ENCODE assay signal across 17 mouse cellular contexts in the genomic region with DNA sequence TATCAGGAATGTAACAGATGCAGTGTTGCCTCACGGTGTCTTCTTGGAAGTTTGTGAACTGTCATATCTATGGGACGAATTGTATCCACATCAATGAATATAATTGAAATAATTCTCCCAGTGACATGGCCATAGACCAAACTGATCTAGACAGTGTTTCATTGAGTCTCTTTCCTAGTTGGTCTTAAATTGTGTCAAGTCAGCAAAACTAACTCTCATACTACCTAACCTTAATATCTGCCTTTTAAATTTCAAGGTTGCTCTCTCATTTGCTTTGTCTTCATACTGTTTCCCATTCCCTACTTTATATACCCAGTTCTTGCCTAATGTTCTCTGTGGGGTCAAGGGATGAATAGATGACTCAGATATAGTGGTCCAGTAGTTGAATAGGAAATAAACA.
"Had no signal": no experiment of that assay in that cellular context is flagged by ENCODE, and none has a peak within 500 bp of the region (broad histone marks: within the 10 kb centered on the region; RNA-seq: fewer than 3 reads in every experiment).

No protein-coding gene starts in this region.

- H3K9ac ChIP-seq: neural tube, embryonic 12.5 days; neural tube, embryonic 13.5 days; neural tube, embryonic 15.5 days; stomach, embryonic 15.5 days had no signal

- H3K4me2 ChIP-seq: neural tube, embryonic 12.5 days; neural tube, embryonic 13.5 days; neural tube, embryonic 15.5 days; stomach, embryonic 15.5 days had no signal

- H3K4me1 ChIP-seq: neural tube, embryonic 12.5 days; neural tube, embryonic 13.5 days; neural tube, embryonic 15.5 days; stomach, embryonic 15.5 days had no signal

- H3K36me3 ChIP-seq: neural tube, embryonic 12.5 days; neural tube, embryonic 13.5 days; neural tube, embryonic 15.5 days; stomach, embryonic 15.5 days had no signal

- H3K27ac ChIP-seq: neural tube, embryonic 12.5 days; neural tube, embryonic 13.5 days; neural tube, embryonic 15.5 days; stomach, embryonic 15.5 days; stomach, postnatal 0 days had no signal

- H3K27me3 ChIP-seq: neural tube, embryonic 12.5 days; neural tube, embryonic 13.5 days; neural tube, embryonic 15.5 days; stomach, embryonic 15.5 days had no signal

- H3K4me3 ChIP-seq: neural tube, embryonic 12.5 days; neural tube, embryonic 13.5 days; neural tube, embryonic 15.5 days; stomach, embryonic 15.5 days had no signal

- DNase-seq: retina, postnatal 1 day; right cerebral cortex, adult 18-20 months; right cerebral cortex, postnatal 14 days; right cerebral cortex, postnatal 25 days; right cerebral cortex, postnatal 4 days; spleen, adult 18-20 months; thymus, adult 18-20 months; thymus, adult 2 months; thymus, postnatal 14 days; thymus, postnatal 25 days; thymus, postnatal 36 days; thymus, postnatal 4 days had no signal

- H3K9me3 ChIP-seq: neural tube, embryonic 12.5 days; neural tube, embryonic 13.5 days; neural tube, embryonic 15.5 days; stomach, embryonic 15.5 days had no signal
